Mouse (Mus musculus) intestine, postnatal 0 days (tissue): ENCODE results near the gene Kirrel. TPM values are rescaled to one million over a fixed set of nuclear protein-coding genes. Genes with fewer than 3 reads are reported as not detected.

Experiments
- ATAC-seq: fragments of 200-750 bp; cut with Nextera tagmentation; 2 replicates; pipeline ENCODE4 v1.8.0; 2017; ENCODE audit warnings: mild to moderate bottlenecking, moderate TSS enrichment, moderate library complexity
- H3K27ac ChIP-seq: fragments of 300-500 bp; sonication (generic); 2 replicates; pipeline ENCODE4 v1.5.1; 2014; ENCODE audit warnings: mild to moderate bottlenecking, low read depth, low read length, moderate library complexity
- H3K27me3 ChIP-seq: fragments of 300-500 bp; sonication (generic); replicated peaks from 2 replicates; pipeline ENCODE4 v1.6.1; 2014; ENCODE audit warnings: low read length, mixed read lengths; ENCODE audit not compliant: control insufficient read depth, insufficient read depth
- H3K36me3 ChIP-seq: fragments of 300-500 bp; sonication (generic); 2 replicates; pipeline ENCODE4 v1.6.1; 2014; ENCODE audit warnings: mild to moderate bottlenecking, moderate library complexity; ENCODE audit not compliant: control insufficient read depth, insufficient read depth
- H3K4me1 ChIP-seq: fragments of 300-500 bp; sonication (generic); replicated peaks from 2 replicates; pipeline ENCODE4 v1.6.1; 2014; ENCODE audit warnings: antibody characterized with exemption, low read length, mixed read lengths; ENCODE audit not compliant: control insufficient read depth, insufficient read depth
- H3K4me2 ChIP-seq: fragments of 300-500 bp; sonication (generic); replicated peaks from 2 replicates; pipeline ENCODE4 v1.6.1; 2014; ENCODE audit warnings: low read depth, mild to moderate bottlenecking, moderate library complexity
- H3K4me3 ChIP-seq: fragments of 300-500 bp; sonication (generic); 2 replicates; pipeline ENCODE4 v1.5.1; 2014; ENCODE audit warnings: low read depth, low read length
- H3K9ac ChIP-seq: fragments of 300-500 bp; sonication (generic); 2 replicates; pipeline ENCODE4 v1.6.1; 2014; ENCODE audit warnings: mild to moderate bottlenecking, low read depth, low read length
- H3K9me3 ChIP-seq: fragments of 300-500 bp; sonication (generic); 2 replicates; pipeline ENCODE4 v1.6.1; 2016; ENCODE audit warnings: mixed run types; ENCODE audit not compliant: control insufficient read depth
- CTCF ChIP-seq: sonication (generic); IDR thresholded peaks from 2 replicates; pipeline ENCODE4 v1.5.1; 2016; ENCODE audit warnings: low read depth, mild to moderate bottlenecking, control low read depth, antibody characterized with exemption, moderate library complexity
- WGBS: fragments of 180-500 bp; shearing (Covaris S2); extraction: QIAGEN DNeasy Blood & Tissue Kit; methylation state at CpG from one replicate; pipeline ENCODE4 v1.1.7; 2014; 5-methylcytosine and 5-hydroxymethylcytosine counted together
- polyA plus RNA-seq: library from polyadenylated mRNA; unstranded; fragments of >200 nt; fragmentation: Nextera tagmentation; extraction: Ambion mirVana; gene quantifications from 2 replicates; pipeline ENCODE4 v1.2.1, GENCODE M21; 2015

The Kirrel gene
- polyA plus RNA-seq, 1 experiment from 2014 or later: 4.4 TPM

GRCm38 (mm10) chr3:87196637-87197036 lies 22.1 kb upstream of the Kirrel start:
- Histone ChIP-seq H3K27ac (no peak overlapping the region), H3K4me2 (no peak overlapping the region), H3K9ac (no peak overlapping the region), H3K4me1 (no peaks in the 10 kb centered on the region), H3K9me3 (no peaks in the 10 kb centered on the region), H3K27me3 (no peaks in the 10 kb centered on the region), H3K4me3 (no peak overlapping the region), H3K36me3 (no peaks in the 10 kb centered on the region)
- WGBS: 42% methylated on average over 6 of the region's 6 CpGs
- TF ChIP-seq CTCF: no peak
- ATAC-seq: no peak

GRCm38 (mm10) chr3:87195041-87195440 lies 20.5 kb upstream of the Kirrel start:
- Histone ChIP-seq H3K36me3 (no peaks in the 10 kb centered on the region), H3K9ac (no peak overlapping the region), H3K4me2 (no peak overlapping the region), H3K27ac (no peak overlapping the region), H3K4me3 (no peak overlapping the region), H3K4me1 (no peaks in the 10 kb centered on the region), H3K9me3 (no peaks in the 10 kb centered on the region), H3K27me3 (no peaks in the 10 kb centered on the region)
- 88% methylated on average over 4 of the region's 4 CpGs for WGBS
- ATAC-seq: no peak
- no peak for TF ChIP-seq CTCF

DNA sequence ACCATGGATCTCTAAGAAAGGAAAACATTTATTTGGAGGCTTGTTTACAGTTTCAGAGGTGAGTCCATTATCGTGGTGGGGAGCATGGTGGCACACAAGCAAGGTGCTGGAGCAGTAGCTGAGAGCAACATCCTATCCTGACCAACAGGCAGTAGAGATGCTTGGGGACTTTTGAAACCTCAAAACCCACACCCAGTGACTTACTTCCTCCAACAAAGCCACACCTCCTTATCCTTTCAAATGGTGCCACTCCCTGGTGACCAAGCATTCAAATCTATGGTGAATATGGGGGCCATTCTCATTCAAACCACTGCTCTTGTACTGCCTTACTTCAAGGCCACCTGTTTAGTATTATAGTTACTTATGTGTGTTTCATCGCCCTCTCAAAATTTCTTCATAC lies 20.0 kb upstream of the Kirrel start:
- ATAC-seq: no peak
- no peaks in the 10 kb centered on the region for H3K36me3 ChIP-seq
- WGBS: 85% methylated on average over 2 of the region's 2 CpGs
- H3K4me1 ChIP-seq: no peaks in the 10 kb centered on the region
- no peak for TF ChIP-seq CTCF
- H3K9me3 ChIP-seq: no peaks in the 10 kb centered on the region
- no peak overlapping the region for H3K4me2 ChIP-seq
- no peak overlapping the region for H3K27ac ChIP-seq
- no peaks in the 10 kb centered on the region for H3K27me3 ChIP-seq
- no peak overlapping the region for H3K4me3 ChIP-seq
- H3K9ac ChIP-seq: no peak overlapping the region

DNA sequence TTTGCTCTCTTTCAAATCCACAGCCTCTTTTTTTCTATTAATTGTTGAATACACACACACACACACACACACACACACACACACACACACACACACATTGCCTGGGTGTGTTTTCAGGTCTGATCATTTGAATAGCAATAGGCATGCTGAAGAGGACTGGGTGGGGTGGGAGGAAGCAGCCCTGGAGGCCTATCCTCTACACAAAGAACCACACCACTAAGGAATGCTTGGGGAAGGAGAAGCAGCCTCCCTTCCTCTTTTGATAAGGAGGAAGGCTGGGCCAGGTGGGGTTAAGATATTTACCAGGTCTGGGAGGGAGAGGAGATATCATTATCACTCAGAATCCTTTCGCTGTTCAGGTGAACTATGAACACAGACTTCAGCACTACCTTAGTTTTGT lies 19.2 kb upstream of the Kirrel start:
- TF ChIP-seq CTCF: no peak
- H3K27ac ChIP-seq: no peak overlapping the region

DNA sequence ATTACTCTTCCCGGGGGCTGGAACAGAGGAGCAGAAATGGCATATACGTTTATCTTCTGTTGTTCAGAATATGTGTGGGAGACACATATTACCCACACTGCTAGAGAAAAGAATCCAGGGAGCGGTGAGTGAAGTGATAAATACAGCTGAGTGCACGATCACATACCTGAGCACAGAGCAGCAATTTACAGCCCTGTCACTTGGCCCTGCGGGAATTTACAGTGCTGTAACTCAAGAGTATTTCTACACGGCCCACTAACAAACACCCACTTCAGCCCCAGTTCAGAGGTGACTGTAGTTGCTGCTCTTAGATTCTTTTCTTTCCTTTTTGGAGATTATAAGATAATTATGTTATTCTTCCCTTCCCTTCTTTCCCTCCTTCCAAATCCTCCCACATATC lies 18.8 kb upstream of the Kirrel start:
- Histone ChIP-seq H3K27ac (no peak overlapping the region), H3K9me3 (no peaks in the 10 kb centered on the region), H3K4me2 (no peak overlapping the region), H3K36me3 (no peaks in the 10 kb centered on the region), H3K9ac (no peak overlapping the region), H3K4me3 (no peak overlapping the region), H3K4me1 (no peaks in the 10 kb centered on the region), H3K27me3 (no peaks in the 10 kb centered on the region)
- ATAC-seq: no peak
- WGBS: 34% methylated on average over 6 of the region's 6 CpGs
- TF ChIP-seq CTCF: no peak

More for the DNA sequence above, 19.2 kb upstream of the Kirrel start:
- H3K4me3 ChIP-seq: no peak overlapping the region
- ATAC-seq: no peak
- no peaks in the 10 kb centered on the region for H3K36me3 ChIP-seq
- H3K27me3 ChIP-seq: no peaks in the 10 kb centered on the region
- H3K4me1 ChIP-seq: no peaks in the 10 kb centered on the region
- H3K9me3 ChIP-seq: no peaks in the 10 kb centered on the region
- whole genome bisulfite sequencing: 30% methylated on average over 1 of the region's 1 CpGs
- H3K9ac ChIP-seq: no peak overlapping the region
- no peak overlapping the region for H3K4me2 ChIP-seq

GRCm38 (mm10) chr3:87176687-87177086 lies 2.1 kb upstream of the Kirrel start:
- no peak for TF ChIP-seq CTCF
- H3K9ac ChIP-seq: no peak overlapping the region
- peaks cover 10% of the 10 kb centered on the region for H3K27me3 ChIP-seq
- no peaks in the 10 kb centered on the region for H3K9me3 ChIP-seq
- 80% methylated on average over 4 of the region's 4 CpGs for WGBS
- no peak overlapping the region for H3K27ac ChIP-seq
- no peak overlapping the region for H3K4me3 ChIP-seq
- ATAC-seq: no peak
- H3K4me2 ChIP-seq: no peak overlapping the region
- 0 out of 2 replicates have a peak, but pooled peaks cover 3% of the 10 kb centered on the region for H3K4me1 ChIP-seq
- no peaks in the 10 kb centered on the region for H3K36me3 ChIP-seq

GRCm38 (mm10) chr3:87175438-87175815 lies 880 bp upstream of the Kirrel start:
- no peak overlapping the region for H3K4me3 ChIP-seq
- H3K4me1 ChIP-seq: 0 out of 2 replicates have a peak, but pooled peaks cover 3% of the 10 kb centered on the region
- no peaks in the 10 kb centered on the region for H3K36me3 ChIP-seq
- H3K27me3 ChIP-seq: peaks cover 10% of the 10 kb centered on the region
- no peak overlapping the region; the same call in 1 of the 2 replicates for H3K27ac ChIP-seq
- WGBS: 37% methylated on average over 3 of the region's 3 CpGs
- no peak overlapping the region for H3K9ac ChIP-seq
- peak overlapping the region; percentile 70 for H3K4me2 ChIP-seq
- ATAC-seq: no peak
- no peaks in the 10 kb centered on the region for H3K9me3 ChIP-seq
- TF ChIP-seq CTCF: peak; percentile 86
